Mouse (Mus musculus): ENCODE results near the gene Tmsb10. TPM values are rescaled to one million over a fixed set of nuclear protein-coding genes. Genes with fewer than 3 reads are reported as not detected.

The Tmsb10 gene
- total RNA-seq, 2 experiments from 2014 or later = 126 to 128 TPM

GRCm38 (mm10) chr6:72921081-72921480 lies 37.5 kb downstream of the Tmsb10 start:
- intact Hi-C loops (cut with DNase I) = no loop called here
- DNase-seq (ENCODE audit: low spot score) = no peak

GRCm38 (mm10) chr6:72918510-72919033 lies 40.0 kb downstream of the Tmsb10 start:
- DNase-seq (ENCODE audit: low spot score) = no peak
- intact Hi-C loops (cut with DNase I) = no loop called here

GRCm38 (mm10) chr6:72916330-72916729 lies 42.2 kb downstream of the Tmsb10 start:
- DNase-seq (ENCODE audit: low spot score) = no peak
- intact Hi-C loops (cut with DNase I) = no loop called here

GRCm38 (mm10) chr6:72914087-72914749 lies 44.3 kb downstream of the Tmsb10 start:
- intact Hi-C loops (cut with DNase I) = no loop called here
- no peak for DNase-seq (ENCODE audit: low spot score)

GRCm38 (mm10) chr6:72911261-72911660 lies 47.3 kb downstream of the Tmsb10 start:
- intact Hi-C loops (cut with DNase I) = no loop called here
- no peak for DNase-seq (ENCODE audit: low spot score)

Other genes with a start within 250 kb of the Tmsb10 start
- 10 to 100 TPM; 10.4 to 11.8 TPM for gene Tcf7l1, start 169.5 kb downstream of the Tmsb10 start, total RNA-seq (2021)
- 100 to 1,000 TPM in 1 of 2 experiments, 10 to 100 TPM in 1; 97.7 to 101 TPM for gene Kcmf1, start 58.8 kb downstream of the Tmsb10 start, total RNA-seq (2021)